8 mouse cellular contexts compared by ENCODE assay signal in genomic region chr10:79988506-79989271, GRCm38 (mm10). TPM values are rescaled to one million over a fixed set of nuclear protein-coding genes. Genes with fewer than 3 reads are reported as not detected.
DNase-seq lines count a peak whose midpoint lies in the region; ATAC-seq and TF ChIP-seq lines count a peak whose summit lies in the region.

TSS of gene Cnn2 (plus strand) at chr10:79988584.

- peak within 1 kb of the TSS; percentile 45; the same call in 1 of the 2 replicates for H3K27ac ChIP-seq in ES-E14 (ENCODE audit: insufficient read depth, low read depth, low read length, poor library complexity, severe bottlenecking)
- peak within 1 kb of the TSS; percentile 79 for H3K27ac ChIP-seq in intestine, postnatal 0 days (ENCODE audit: low read depth, low read length)
- H3K27ac ChIP-seq in neural tube, embryonic 14.5 days (ENCODE audit: low read depth, low read length): no peak within 1 kb of the TSS

- H3K9ac ChIP-seq in ES-E14 (ENCODE audit: insufficient read depth, low read depth, low read length, poor library complexity, severe bottlenecking): peak within 1 kb of the TSS; percentile 81
- peak within 1 kb of the TSS; percentile 77 for H3K9ac ChIP-seq in intestine, postnatal 0 days (ENCODE audit: low read depth, low read length)
- peak within 1 kb of the TSS; percentile 48 for H3K9ac ChIP-seq in neural tube, embryonic 14.5 days (replicated peaks; ENCODE audit: low read depth, low read length)

- peak within 1 kb of the TSS; percentile 75 to 86 for H3K4me3 ChIP-seq in ES-E14 (ENCODE audit: insufficient read depth in 1 of 2, low read depth in 1 of 2, low read length in 2 of 2, poor library complexity in 1 of 2, severe bottlenecking in 1 of 2)
- peak within 1 kb of the TSS; percentile 67 for H3K4me3 ChIP-seq in intestine, postnatal 0 days (ENCODE audit: low read depth, low read length)
- H3K4me3 ChIP-seq in lung, adult 2 months (replicated peaks; ENCODE audit: extremely low read depth, low read depth, low read length): peak within 1 kb of the TSS; percentile 86
- peak within 1 kb of the TSS; percentile 38 for H3K4me3 ChIP-seq in neural tube, embryonic 14.5 days (ENCODE audit: low read depth, low read length)

- peak within 1 kb of the TSS; percentile 88 for H3K4me2 ChIP-seq in intestine, postnatal 0 days (replicated peaks; ENCODE audit: low read depth)
- peak within 1 kb of the TSS; percentile 45 for H3K4me2 ChIP-seq in neural tube, embryonic 14.5 days (ENCODE audit: low read depth, low read length)

- TF ChIP-seq POLR2A in lung, adult 2 months (IDR thresholded peaks at IDR 0.05; ENCODE audit: borderline replicate concordance, extremely low read depth, low read depth, low read length): peak; percentile 68; the same call in 1 of the 2 replicates

- H3K27me3 ChIP-seq in intestine, postnatal 0 days (replicated peaks; ENCODE audit: control insufficient read depth, insufficient read depth, low read length): no peaks in the 10 kb centered on the region
- H3K27me3 ChIP-seq in neural tube, embryonic 14.5 days (ENCODE audit: control insufficient read depth, insufficient read depth, low read length): peaks cover 25% of the 10 kb centered on the region

- TF ChIP-seq CTCF in intestine, postnatal 0 days (IDR thresholded peaks at IDR 0.05; ENCODE audit: low read depth): no peak
- no peak for TF ChIP-seq CTCF in lung, adult 2 months (IDR thresholded peaks at IDR 0.05; ENCODE audit: insufficient read depth, low read length)

- H3K9me3 ChIP-seq in ES-E14 (ENCODE audit: control insufficient read depth, insufficient read depth, low read depth, low read length): no peaks in the 10 kb centered on the region
- no peaks in the 10 kb centered on the region for H3K9me3 ChIP-seq in intestine, postnatal 0 days (ENCODE audit: control insufficient read depth)
- H3K9me3 ChIP-seq in neural tube, embryonic 14.5 days (ENCODE audit: control insufficient read depth, low read length): 0 out of 2 replicates have a peak, but pooled peaks cover 3% of the 10 kb centered on the region

- peaks cover 6 to 16% of the 10 kb centered on the region in 2 experiments for H3K4me1 ChIP-seq in ES-E14 (ENCODE audit: control insufficient read depth in 2 of 2, insufficient read depth in 2 of 2, low read length in 2 of 2, poor library complexity in 1 of 2)
- H3K4me1 ChIP-seq in intestine, postnatal 0 days (replicated peaks; ENCODE audit: control insufficient read depth, insufficient read depth, low read length): no peaks in the 10 kb centered on the region
- peaks cover 19% of the 10 kb centered on the region for H3K4me1 ChIP-seq in lung, adult 2 months (ENCODE audit: control insufficient read depth, insufficient read depth, low read length)
- H3K4me1 ChIP-seq in neural tube, embryonic 14.5 days (ENCODE audit: control insufficient read depth, insufficient read depth, low read length): peaks cover 9% of the 10 kb centered on the region

- ATAC-seq in common myeloid progenitor, adult 5-6 weeks (replicated peaks; ENCODE audit: low read depth, poor library complexity, severe bottlenecking): no peak
- ATAC-seq in intestine, postnatal 0 days: peak; percentile 4; the same call in 1 of the 2 replicates
- no peak for ATAC-seq in neural tube, embryonic 14.5 days (ENCODE audit: low read depth)

- in situ Hi-C loops in ES-E14 (cut with MboI; ENCODE audit: low sequenced_read_pairs in 2 of 2, unreplicated experiment in 2 of 2): loop anchor here in 1 of 2 experiments (25.0 kb wide), 1 partner anchor 124 kb away; the partner anchor contains the start of genes Sbno2 and Stk11

- WGBS in intestine, postnatal 0 days: under 1% methylated on average over 59 of the region's 59 CpGs
- 2% methylated on average over 58 of the region's 59 CpGs for WGBS in lung, adult 2 months
- WGBS in neural tube, embryonic 14.5 days: 1% methylated on average over 58 of the region's 59 CpGs

- H3K36me3 ChIP-seq in ES-E14 (ENCODE audit: control insufficient read depth, insufficient read depth, low read length, poor library complexity, severe bottlenecking): peaks cover 8% of the 10 kb centered on the region; the same call in 1 of the 2 replicates
- H3K36me3 ChIP-seq in intestine, postnatal 0 days (ENCODE audit: control insufficient read depth, insufficient read depth): peaks cover 21% of the 10 kb centered on the region
- H3K36me3 ChIP-seq in neural tube, embryonic 14.5 days (ENCODE audit: control insufficient read depth, insufficient read depth, low read length): no peaks in the 10 kb centered on the region

- no peak for DNase-seq in ES-E14 (ENCODE audit: low read depth, low spot score)
- DNase-seq in heart, adult 11 months: peak; percentile 99
- DNase-seq in lung, adult 2 months: peak; percentile 79
- peak; percentile 74 to 77 for DNase-seq in urinary bladder, postnatal 4 days (ENCODE audit: low spot score in 2 of 2)
- DNase-seq in layer of hippocampus, adult 8-10 months (ENCODE audit: low spot score in 2 of 2): no peak

TF ChIP-seq in ES-E14, 5 proteins besides CTCF, POLR2A, EP300 and RAD21:
- TF ChIP-seq MAFK (IDR thresholded peaks at IDR 0.05; ENCODE audit: insufficient read depth, low read depth, low read length) (no peak), ZNF384 (IDR thresholded peaks at IDR 0.05; ENCODE audit: low read depth, low read length) (no peak), CHD2 (IDR thresholded peaks at IDR 0.05; ENCODE audit: low read depth, low read length) (no peak), ZC3H11A (IDR thresholded peaks at IDR 0.05; ENCODE audit: borderline replicate concordance, low read depth, low read length) (no peak), HCFC1 (IDR thresholded peaks at IDR 0.05; ENCODE audit: borderline replicate concordance, insufficient read depth, low read length) (no peak)

RNA-seq across cellular contexts. Expression of gene Cnn2, which starts in this region (rescaled TPM):
- 94.1 and 159 TPM in 2 replicates for total RNA-seq in ES-E14 (2012; rRNA removed)
- total RNA-seq in common myeloid progenitor, adult 5-6 weeks (2017): 62.2 and 72.9 TPM in 2 replicates
- 109 and 117 TPM in 2 replicates for polyA plus RNA-seq in intestine, postnatal 0 days (2015; fragmentation: Nextera tagmentation; extraction: Ambion mirVana)
- polyA plus RNA-seq in lung, adult 2 months (2012; rRNA removed): 387 and 395 TPM in 2 replicates
- polyA plus RNA-seq in neural tube, embryonic 14.5 days (2014; fragmentation: Nextera tagmentation; extraction: Ambion mirVana): 9.9 and 40.0 TPM in 2 replicates
- total RNA-seq in layer of hippocampus, adult 8-10 months (2022): 1 to 10 TPM; 5.3 to 9.8 (median 6.6) TPM

Comparison
In these comparisons a context has a peak if more than half of its experiments do, and no peak if none do; other contexts are left out.
1. DNase-seq: peak in heart, adult 11 months (single experiment), lung, adult 2 months (single experiment) and urinary bladder, postnatal 4 days (2 of 2); none in ES-E14 (single experiment) and layer of hippocampus, adult 8-10 months (0 of 2).
2. Peak in every context shown above with its lines, with median percentiles within 50 percentile points of each other: H3K4me3 ChIP-seq and H3K9ac ChIP-seq.